Mouse (Mus musculus): Measurements from ENCODE around the gene Erich2.

- no peak for TF ChIP-seq GATA1 (IDR thresholded peaks at IDR 0.05; ENCODE audit: borderline replicate concordance, low read length)
- TF ChIP-seq FLI1 (IDR thresholded peaks at IDR 0.05; ENCODE audit: low read length) = no peak
These were observed 59.1 kb downstream of the Erich2 start for GRCm38 (mm10) chr2:70567682-70568077.
